ENCODE assay signal across 15 mouse cellular contexts in genomic region chr4:136069313-136069712, GRCm38 (mm10). TPM values are rescaled to one million over a fixed set of nuclear protein-coding genes. Genes with fewer than 3 reads are reported as not detected.
DNase-seq lines count a peak whose midpoint lies in the region; ATAC-seq and TF ChIP-seq lines count a peak whose summit lies in the region.
"Had no signal": no experiment of that assay in that cellular context is flagged by ENCODE, and none has a peak within 500 bp of the region (broad histone marks: within the 10 kb centered on the region; RNA-seq: fewer than 3 reads in every experiment).

No protein-coding gene starts in this region.

- H3K4me3 ChIP-seq in heart, embryonic 13.5 days: no peak overlapping the region
- H3K4me3 ChIP-seq in heart, embryonic 11.5 days (ENCODE audit: low read depth, low read length): no peak overlapping the region
- no peak overlapping the region for H3K4me3 ChIP-seq in C2C12 (ENCODE audit: insufficient read depth, poor library complexity, severe bottlenecking)
- H3K4me3 ChIP-seq in liver, embryonic 13.5 days (replicated peaks): no peak overlapping the region
- H3K4me3 ChIP-seq: embryonic facial prominence, embryonic 12.5 days; limb, embryonic 13.5 days; midbrain, embryonic 13.5 days; neural tube, embryonic 13.5 days; stomach, embryonic 15.5 days had no signal

- peaks cover 19% of the 10 kb centered on the region for H3K4me1 ChIP-seq in heart, embryonic 13.5 days
- H3K4me1 ChIP-seq in heart, embryonic 11.5 days (ENCODE audit: control insufficient read depth, insufficient read depth, low read length): peaks cover 14% of the 10 kb centered on the region
- H3K4me1 ChIP-seq in liver, embryonic 13.5 days (replicated peaks): peaks cover 23% of the 10 kb centered on the region

- 0 out of 2 replicates have a peak overlapping the region, but pooled peaks have one; percentile 8 for H3K9ac ChIP-seq in heart, embryonic 13.5 days
- H3K9ac ChIP-seq in heart, embryonic 11.5 days (ENCODE audit: low read depth, low read length): no peak overlapping the region
- H3K9ac ChIP-seq in liver, embryonic 13.5 days: no peak overlapping the region
- H3K9ac ChIP-seq: embryonic facial prominence, embryonic 12.5 days; limb, embryonic 13.5 days; midbrain, embryonic 13.5 days; stomach, embryonic 15.5 days had no signal

- no peak overlapping the region for H3K27ac ChIP-seq in heart, embryonic 13.5 days (replicated peaks)
- no peak overlapping the region for H3K27ac ChIP-seq in heart, embryonic 11.5 days (ENCODE audit: low read depth, low read length)
- no peak overlapping the region for H3K27ac ChIP-seq in liver, embryonic 13.5 days
- H3K27ac ChIP-seq: kidney, postnatal 0 days; macrophage; midbrain, embryonic 13.5 days; neural tube, embryonic 13.5 days had no signal

- ATAC-seq in heart, embryonic 13.5 days (ENCODE audit: extremely low read depth, insufficient number of reproducible peaks, low FRiP score, low TSS enrichment): no peak
- ATAC-seq in heart, embryonic 11.5 days (replicated peaks; ENCODE audit: insufficient number of reproducible peaks, low FRiP score, low TSS enrichment): no peak
- peak; percentile 74 for ATAC-seq in liver, embryonic 13.5 days (ENCODE audit: low read depth)
- ATAC-seq in granulocyte monocyte progenitor cell, adult 5-6 weeks (replicated peaks; ENCODE audit: poor library complexity, severe bottlenecking): no peak

- WGBS in heart, embryonic 13.5 days: 41% methylated on average over 4 of the region's 4 CpGs
- 41% methylated on average over 4 of the region's 4 CpGs for WGBS in heart, embryonic 11.5 days (ENCODE audit: insufficient replicate concordance)
- WGBS in liver, embryonic 13.5 days (ENCODE audit: insufficient replicate concordance): 26% methylated on average over 4 of the region's 4 CpGs

- no peak overlapping the region for H3K4me2 ChIP-seq in heart, embryonic 13.5 days
- H3K4me2 ChIP-seq in heart, embryonic 11.5 days: no peak overlapping the region
- no peak overlapping the region for H3K4me2 ChIP-seq in liver, embryonic 13.5 days
- H3K4me2 ChIP-seq: midbrain, embryonic 13.5 days; neural tube, embryonic 13.5 days had no signal

- H3K9me3 ChIP-seq in heart, embryonic 13.5 days: no peaks in the 10 kb centered on the region
- H3K9me3 ChIP-seq in heart, embryonic 11.5 days (replicated peaks; ENCODE audit: control insufficient read depth, low read length): no peaks in the 10 kb centered on the region
- H3K9me3 ChIP-seq in liver, embryonic 13.5 days (replicated peaks): no peaks in the 10 kb centered on the region
- H3K9me3 ChIP-seq: embryonic facial prominence, embryonic 12.5 days; limb, embryonic 13.5 days; midbrain, embryonic 13.5 days; neural tube, embryonic 13.5 days; stomach, embryonic 15.5 days had no signal

- H3K79me3 ChIP-seq in C2C12 (ENCODE audit: low read depth): no peaks in the 10 kb centered on the region

- no peaks in the 10 kb centered on the region for H3K27me3 ChIP-seq in heart, embryonic 13.5 days (replicated peaks)
- H3K27me3 ChIP-seq in heart, embryonic 11.5 days (ENCODE audit: control insufficient read depth, insufficient read depth, low read length): 0 out of 2 replicates have a peak, but pooled peaks cover 2% of the 10 kb centered on the region
- H3K27me3 ChIP-seq in C2C12 (ENCODE audit: control insufficient read depth, insufficient read depth, insufficient read length): no peaks in the 10 kb centered on the region
- H3K27me3 ChIP-seq in liver, embryonic 13.5 days: peaks cover 43% of the 10 kb centered on the region
- H3K27me3 ChIP-seq: embryonic facial prominence, embryonic 12.5 days; limb, embryonic 13.5 days; neural tube, embryonic 13.5 days; stomach, embryonic 15.5 days had no signal

- no peaks in the 10 kb centered on the region for H3K36me3 ChIP-seq in heart, embryonic 13.5 days
- H3K36me3 ChIP-seq in heart, embryonic 11.5 days (ENCODE audit: control insufficient read depth, insufficient read depth, low read length): no peaks in the 10 kb centered on the region
- no peaks in the 10 kb centered on the region for H3K36me3 ChIP-seq in C2C12 (ENCODE audit: control insufficient read depth, insufficient read depth)
- H3K36me3 ChIP-seq in liver, embryonic 13.5 days: no peaks in the 10 kb centered on the region
- H3K36me3 ChIP-seq: embryonic facial prominence, embryonic 12.5 days; limb, embryonic 13.5 days; midbrain, embryonic 13.5 days; neural tube, embryonic 13.5 days; stomach, embryonic 15.5 days had no signal

- H3K79me2 ChIP-seq in C2C12 (ENCODE audit: control insufficient read depth, insufficient read depth): no peaks in the 10 kb centered on the region

- peak; percentile 49 for DNase-seq in c-Kit-positive CD71-positive TER-119-positive erythroid progenitor cells, embryonic 14.5 days (ENCODE audit: low spot score)
- no peak for DNase-seq in liver, embryonic 13.5 days
- no peak for DNase-seq in right cerebral cortex, postnatal 25 days
- DNase-seq in thymus, adult 18-20 months: no peak

- no peak for TF ChIP-seq CTCF in C2C12 (IDR thresholded peaks at IDR 0.05; ENCODE audit: control insufficient read depth, insufficient read depth, insufficient read length)

- H3ac ChIP-seq in C2C12 (ENCODE audit: control insufficient read depth, insufficient read length, low read depth): peak overlapping the region; percentile 15

TF ChIP-seq in C2C12, 6 proteins besides CTCF, POLR2A, EP300 and RAD21:
- no peak for TF ChIP-seq MYOG (IDR thresholded peaks at IDR 0.05; ENCODE audit: control insufficient read depth, extremely low read depth, insufficient read length)
- TF ChIP-seq MAX (IDR thresholded peaks at IDR 0.05): no peak
- TF ChIP-seq FOSL1 (IDR thresholded peaks at IDR 0.05; ENCODE audit: insufficient read depth, low read length, poor library complexity, severe bottlenecking): no peak
- TF ChIP-seq CEBPB (IDR thresholded peaks at IDR 0.05; ENCODE audit: low read depth): no peak
- TF ChIP-seq MYOD1 (IDR thresholded peaks at IDR 0.05; ENCODE audit: control insufficient read depth, insufficient read length, low read depth): no peak
- no peak for TF ChIP-seq USF1 (IDR thresholded peaks at IDR 0.05; ENCODE audit: low read depth)

RNA-seq across cellular contexts. Expression of gene Rpl11, which starts 16.1 kb away (rescaled TPM):
- 270 and 324 TPM in 2 replicates for polyA plus RNA-seq in heart, embryonic 13.5 days (2015; fragmentation: Nextera tagmentation; extraction: Ambion mirVana)
- 287 and 345 TPM in 2 replicates for polyA plus RNA-seq in heart, embryonic 11.5 days (2014; fragmentation: Nextera tagmentation; extraction: Ambion mirVana)
- polyA plus RNA-seq in C2C12 (2012; fragmentation: generic; extraction: Trizol): 2,415 TPM
- 341 and 377 TPM in 2 replicates for polyA plus RNA-seq in liver, embryonic 13.5 days (2015; fragmentation: Nextera tagmentation; extraction: Ambion mirVana)
- 1,756 and 1,826 TPM in 2 replicates for total RNA-seq in granulocyte monocyte progenitor cell, adult 5-6 weeks (2014; fragmentation: Nextera tagmentation)
- 806 and 1,025 TPM in 2 replicates for total RNA-seq in granulocyte monocyte progenitor cell, adult 5-6 weeks (2017)

RNA-seq across cellular contexts. Expression of gene Eloa, which starts 47.8 kb away (rescaled TPM):
- 28.5 and 29.4 TPM in 2 replicates for polyA plus RNA-seq in heart, embryonic 13.5 days (2015; fragmentation: Nextera tagmentation; extraction: Ambion mirVana)
- 34.8 and 39.8 TPM in 2 replicates for polyA plus RNA-seq in heart, embryonic 11.5 days (2014; fragmentation: Nextera tagmentation; extraction: Ambion mirVana)
- polyA plus RNA-seq in C2C12 (2012; fragmentation: generic; extraction: Trizol): 18.4 TPM
- 27.7 and 35.1 TPM in 2 replicates for polyA plus RNA-seq in liver, embryonic 13.5 days (2015; fragmentation: Nextera tagmentation; extraction: Ambion mirVana)
- 49.1 and 52.3 TPM in 2 replicates for total RNA-seq in granulocyte monocyte progenitor cell, adult 5-6 weeks (2014; fragmentation: Nextera tagmentation)
- 62.1 and 63.6 TPM in 2 replicates for total RNA-seq in granulocyte monocyte progenitor cell, adult 5-6 weeks (2017)
